ENCODE assay signal across 10 mouse cellular contexts in genomic region chr3:96488907-96489629, GRCm38 (mm10). TPM values are rescaled to one million over a fixed set of nuclear protein-coding genes. Genes with fewer than 3 reads are reported as not detected.
ATAC-seq lines count a peak whose summit lies in the region.
"Not testable (repeated sequence)": the region's sequence is repeated elsewhere in the genome, so short reads cannot be mapped to it uniquely, and the experiment has no call there.
"Had no signal": no experiment of that assay in that cellular context is flagged by ENCODE, and none has a peak within 500 bp of the region (broad histone marks: within the 10 kb centered on the region; RNA-seq: fewer than 3 reads in every experiment).

No protein-coding gene starts in this region.

- 0% methylated on average over 8 of the region's 31 CpGs for WGBS in heart, embryonic 11.5 days (ENCODE audit: insufficient replicate concordance)
- WGBS in limb, embryonic 13.5 days, result under 1% methylated on average over 9 of the region's 31 CpGs
- WGBS in macrophage (ENCODE audit: missing documents), result no CpG with 5 or more reads among the region's 31 CpGs
- 0% methylated on average over 9 of the region's 31 CpGs for WGBS in neural tube, embryonic 12.5 days

- H3K4me2 ChIP-seq in heart, embryonic 11.5 days; limb, embryonic 13.5 days (replicated peaks); neural tube, embryonic 12.5 days (replicated peaks): not testable (repeated sequence)

- H3K27me3 ChIP-seq in erythroblast, embryonic 14.5 days (ENCODE audit: control insufficient read depth); heart, embryonic 11.5 days (ENCODE audit: control insufficient read depth, insufficient read depth, low read length); limb, embryonic 13.5 days; neural tube, embryonic 12.5 days (replicated peaks): not testable (repeated sequence)

- peak overlapping the region; percentile 75 for H3K27ac ChIP-seq in heart, embryonic 11.5 days (ENCODE audit: low read depth, low read length)
- peak overlapping the region; percentile 79; the same call in 1 of the 2 replicates for H3K27ac ChIP-seq in limb, embryonic 13.5 days
- H3K27ac ChIP-seq in macrophage, result peak overlapping the region; percentile 76
- not testable (repeated sequence) for H3K27ac ChIP-seq in neural tube, embryonic 12.5 days

- peak; percentile 49 for ATAC-seq in cerebellum, adult (ENCODE audit: insufficient number of reproducible peaks, low FRiP score, low TSS enrichment)
- ATAC-seq in heart, embryonic 11.5 days (replicated peaks; ENCODE audit: insufficient number of reproducible peaks, low FRiP score, low TSS enrichment), result peak; percentile 71
- peak; percentile 46 for ATAC-seq in inflammation-experienced regulatory T-cells, adult 6 months
- peak; percentile 62 for ATAC-seq in limb, embryonic 13.5 days (ENCODE audit: low FRiP score, low read depth)
- ATAC-seq in neural tube, embryonic 12.5 days (ENCODE audit: low FRiP score, low read depth), result peak; percentile 56

- H3K9me3 ChIP-seq in erythroblast, embryonic 14.5 days (ENCODE audit: control insufficient read depth, low read length); heart, embryonic 11.5 days (replicated peaks; ENCODE audit: control insufficient read depth, low read length); limb, embryonic 13.5 days; neural tube, embryonic 12.5 days: not testable (repeated sequence)

- H3K9ac ChIP-seq in heart, embryonic 11.5 days (ENCODE audit: low read depth, low read length); limb, embryonic 13.5 days; neural tube, embryonic 12.5 days: not testable (repeated sequence)

- H3K4me1 ChIP-seq in erythroblast, embryonic 14.5 days (ENCODE audit: control insufficient read depth), result peaks cover 16% of the 10 kb centered on the region
- not testable (repeated sequence) for H3K4me1 ChIP-seq in heart, embryonic 11.5 days (ENCODE audit: control insufficient read depth, insufficient read depth, low read length); neural tube, embryonic 12.5 days
- H3K4me1 ChIP-seq in limb, embryonic 13.5 days, result peaks cover 11% of the 10 kb centered on the region; the same call in 1 of the 2 replicates

- H3K4me3 ChIP-seq in erythroblast, embryonic 14.5 days (replicated peaks), result peak overlapping the region; percentile 55
- not testable (repeated sequence) for H3K4me3 ChIP-seq in heart, embryonic 11.5 days (ENCODE audit: low read depth, low read length); macrophage (ENCODE audit: inconsistent target); neural tube, embryonic 12.5 days
- H3K4me3 ChIP-seq in limb, embryonic 13.5 days, result peak overlapping the region; percentile 27

- not testable (repeated sequence) for H3K36me3 ChIP-seq in erythroblast, embryonic 14.5 days (ENCODE audit: control insufficient read depth); heart, embryonic 11.5 days (ENCODE audit: control insufficient read depth, insufficient read depth, low read length); limb, embryonic 13.5 days; macrophage (ENCODE audit: inconsistent target); neural tube, embryonic 12.5 days

- H3K79me2 ChIP-seq in macrophage (ENCODE audit: inconsistent target), result not testable (repeated sequence)

RNA-seq across cellular contexts. Expression of gene Hfe2, which starts 35.9 kb away (rescaled TPM):
- polyA plus RNA-seq in erythroblast, embryonic 14.5 days (2012), result not detected in 2 replicates
- polyA plus RNA-seq in heart, embryonic 11.5 days (2014; fragmentation: Nextera tagmentation; extraction: Ambion mirVana), result 7.4 and 9.3 TPM in 2 replicates
- polyA plus RNA-seq in inflammation-experienced regulatory T-cells, adult 6 months (2017; shearing (Covaris generic)), result not detected
- 10.3 and 10.6 TPM in 2 replicates for polyA plus RNA-seq in limb, embryonic 13.5 days (2015; fragmentation: Nextera tagmentation; extraction: Ambion mirVana)
- total RNA-seq in macrophage (2018; cell fraction: chromatin; rRNA removed), result not detected
- total RNA-seq in macrophage (2018; cell fraction: cytosol; rRNA removed), result not detected
- not detected for total RNA-seq in macrophage (2018; cell fraction: nucleus; rRNA removed)
- polyA plus RNA-seq in macrophage (2018), result not detected in 3 replicates
- 1.9 and 2.7 TPM in 2 replicates for polyA plus RNA-seq in neural tube, embryonic 12.5 days (2016; fragmentation: Nextera tagmentation; extraction: Ambion mirVana)

RNA-seq across cellular contexts. Expression of gene BC107364, which starts 37.0 kb away (rescaled TPM):
- not detected in 2 replicates for polyA plus RNA-seq in erythroblast, embryonic 14.5 days (2012)
- polyA plus RNA-seq in heart, embryonic 11.5 days (2014; fragmentation: Nextera tagmentation; extraction: Ambion mirVana), result 0.43 TPM in 1 of 2 replicates, not detected in the other
- not detected for polyA plus RNA-seq in inflammation-experienced regulatory T-cells, adult 6 months (2017; shearing (Covaris generic))
- polyA plus RNA-seq in limb, embryonic 13.5 days (2015; fragmentation: Nextera tagmentation; extraction: Ambion mirVana), result not detected in 2 replicates
- total RNA-seq in macrophage (2018; cell fraction: chromatin; rRNA removed), result not detected
- total RNA-seq in macrophage (2018; cell fraction: cytosol; rRNA removed), result not detected
- not detected for total RNA-seq in macrophage (2018; cell fraction: nucleus; rRNA removed)
- not detected in 3 replicates for polyA plus RNA-seq in macrophage (2018)
- polyA plus RNA-seq in neural tube, embryonic 12.5 days (2016; fragmentation: Nextera tagmentation; extraction: Ambion mirVana), result not detected in 2 replicates
- total RNA-seq: adrenal gland, postnatal 4 days; gastrocnemius, postnatal 14 days; layer of hippocampus, postnatal 36 days had no signal
